16 mouse cellular contexts compared by ENCODE assay signal in genomic region chr12:26187091-26187862, GRCm38 (mm10).
DNase-seq lines count a peak whose midpoint lies in the region; ATAC-seq and TF ChIP-seq lines count a peak whose summit lies in the region.
"Had no signal": no experiment of that assay in that cellular context is flagged by ENCODE, and none has a peak within 500 bp of the region (broad histone marks: within the 10 kb centered on the region; RNA-seq: fewer than 3 reads in every experiment).

No protein-coding gene starts in this region.

- TF ChIP-seq EP300 in lung, postnatal 0 days (IDR thresholded peaks at IDR 0.05), result no peak

- H3K27me3 ChIP-seq in lung, postnatal 0 days (replicated peaks; ENCODE audit: insufficient read depth, low read length), result no peaks in the 10 kb centered on the region
- H3K27me3 ChIP-seq: neural tube, embryonic 15.5 days had no signal

- WGBS in lung, postnatal 0 days, result 65% methylated on average over 8 of the region's 8 CpGs

- DNase-seq in lung, postnatal 36 days, result peak; percentile 3
- no peak for DNase-seq in lung, postnatal 0 days (ENCODE audit: low spot score)
- DNase-seq in naive thymus-derived CD4-positive, alpha-beta T cell, adult 2 months (ENCODE audit: low read depth), result peak; percentile 68
- peak; percentile 74 for DNase-seq in thymus, postnatal 14 days
- no peak for DNase-seq in layer of hippocampus, postnatal 36 days
- no peak for DNase-seq in frontal cortex, postnatal 36 days (ENCODE audit: low spot score in 2 of 2)
- DNase-seq in cerebellum, adult 9-10 months, result no peak
- DNase-seq: cerebellum, adult 2 months; heart, adult 2 months; heart, postnatal 10 days had no signal

- H3K4me1 ChIP-seq in lung, postnatal 0 days (ENCODE audit: insufficient read depth, low read depth, low read length), result no peaks in the 10 kb centered on the region; the same call in 1 of the 2 replicates

- no peaks in the 10 kb centered on the region for H3K36me3 ChIP-seq in lung, postnatal 0 days (ENCODE audit: insufficient read depth, low read length)
- H3K36me3 ChIP-seq: limb, embryonic 12.5 days; neural tube, embryonic 15.5 days had no signal

- H3K9ac ChIP-seq in lung, postnatal 0 days (replicated peaks; ENCODE audit: low read depth), result no peak overlapping the region
- H3K9ac ChIP-seq: limb, embryonic 12.5 days; neural tube, embryonic 15.5 days had no signal

- no peak for TF ChIP-seq CTCF in lung, postnatal 0 days (IDR thresholded peaks at IDR 0.05)

- H3K9me3 ChIP-seq in lung, postnatal 0 days (ENCODE audit: low read length), result no peaks in the 10 kb centered on the region
- H3K9me3 ChIP-seq: limb, embryonic 12.5 days; neural tube, embryonic 15.5 days had no signal

- no peak overlapping the region for H3K27ac ChIP-seq in lung, postnatal 0 days (ENCODE audit: low read length)
- H3K27ac ChIP-seq: heart, adult 2 months; kidney, postnatal 0 days; limb, embryonic 12.5 days; macrophage; neural tube, embryonic 15.5 days had no signal

- ATAC-seq in lung, postnatal 0 days, result no peak
- peak; percentile 81 for ATAC-seq in activated CD4-positive, CD25-positive, alpha-beta regulatory T cell, adult 4 months
- ATAC-seq: forebrain, embryonic 14.5 days had no signal

- no peak overlapping the region for H3K4me3 ChIP-seq in lung, postnatal 0 days (ENCODE audit: low read depth, low read length)
- H3K4me3 ChIP-seq: heart, adult 2 months; limb, embryonic 12.5 days; neural tube, embryonic 15.5 days had no signal

- H3K4me2 ChIP-seq in lung, postnatal 0 days (replicated peaks; ENCODE audit: low read depth, low read length), result no peak overlapping the region
- H3K4me2 ChIP-seq: limb, embryonic 12.5 days; neural tube, embryonic 15.5 days had no signal

Comparison
In these comparisons a context has a peak if more than half of its experiments do, and no peak if none do; other contexts are left out.
1. DNase-seq: peak in lung, postnatal 36 days (single experiment), naive thymus-derived CD4-positive, alpha-beta T cell, adult 2 months (single experiment) and thymus, postnatal 14 days (single experiment); none in lung, postnatal 0 days (single experiment), layer of hippocampus, postnatal 36 days (0 of 2), frontal cortex, postnatal 36 days (0 of 2) and cerebellum, adult 9-10 months (single experiment).